Mouse (Mus musculus): ENCODE results near the gene Stim1. TPM values are rescaled to one million over a fixed set of nuclear protein-coding genes. Genes with fewer than 3 reads are reported as not detected.

Stim1 gene
- polyA plus RNA-seq, 1 experiment from 2014 or later = 11.6 TPM

DNA sequence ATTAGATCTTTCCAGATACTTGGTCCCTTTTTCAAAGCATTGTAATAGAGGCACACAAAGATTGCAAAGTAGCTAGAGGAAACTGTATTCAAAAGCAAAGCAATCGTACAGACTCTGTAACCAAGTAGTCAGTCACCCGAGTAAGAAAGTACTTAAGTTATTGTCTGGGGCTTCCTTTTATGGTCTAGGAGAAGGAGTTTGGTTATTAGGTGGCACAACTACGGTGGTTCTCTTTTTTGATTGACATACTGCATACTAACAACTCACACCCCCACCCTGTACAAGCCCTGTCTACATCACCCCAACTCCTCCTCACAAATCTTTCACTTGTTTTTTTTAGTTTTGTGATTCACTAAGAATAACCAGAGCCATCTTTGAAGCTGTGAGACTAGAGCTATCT lies 79.7 kb downstream of the Stim1 start:
- WGBS = 42% methylated on average over 3 of the region's 3 CpGs
- H3K9ac ChIP-seq = no peak overlapping the region
- H3K27me3 ChIP-seq = no peaks in the 10 kb centered on the region

DNA sequence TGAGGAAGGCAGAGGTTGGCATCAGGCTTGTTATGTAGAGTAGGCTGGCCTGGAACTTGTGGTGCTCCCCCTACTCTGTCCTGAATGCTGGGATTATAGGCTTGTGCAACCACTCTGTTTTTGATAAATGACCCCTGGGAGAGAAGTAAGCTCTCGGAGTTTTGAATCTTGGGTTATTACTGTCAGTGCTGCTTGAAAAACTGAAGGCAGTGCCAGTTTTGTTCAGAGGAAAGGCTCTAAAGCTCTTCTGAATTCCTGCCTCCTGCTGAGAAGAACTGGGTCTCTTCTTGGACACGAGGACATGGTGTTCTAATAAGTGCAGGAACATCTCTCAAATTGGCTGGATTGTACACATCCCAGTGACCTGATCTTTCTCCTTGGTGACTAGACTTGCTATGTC lies 81.1 kb downstream of the Stim1 start:
- H3K4me3 ChIP-seq = no peak overlapping the region
- no peaks in the 10 kb centered on the region for H3K9me3 ChIP-seq
- no peaks in the 10 kb centered on the region for H3K27me3 ChIP-seq
- no peaks in the 10 kb centered on the region for H3K4me1 ChIP-seq (replicated peaks)
- WGBS = 65% methylated on average over 2 of the region's 2 CpGs
- H3K9ac ChIP-seq = no peak overlapping the region
- H3K27ac ChIP-seq (replicated peaks) = no peak overlapping the region
- H3K4me2 ChIP-seq = no peak overlapping the region
- no peak for ATAC-seq (ENCODE audit: low read depth)
- H3K36me3 ChIP-seq = no peaks in the 10 kb centered on the region

More for the DNA sequence above, 79.7 kb downstream of the Stim1 start:
- Histone ChIP-seq H3K9me3 (no peaks in the 10 kb centered on the region), H3K4me2 (no peak overlapping the region), H3K4me3 (no peak overlapping the region), H3K27ac (replicated peaks) (no peak overlapping the region), H3K36me3 (no peaks in the 10 kb centered on the region), H3K4me1 (replicated peaks) (no peaks in the 10 kb centered on the region)
- ATAC-seq (ENCODE audit: low read depth) = no peak

DNA sequence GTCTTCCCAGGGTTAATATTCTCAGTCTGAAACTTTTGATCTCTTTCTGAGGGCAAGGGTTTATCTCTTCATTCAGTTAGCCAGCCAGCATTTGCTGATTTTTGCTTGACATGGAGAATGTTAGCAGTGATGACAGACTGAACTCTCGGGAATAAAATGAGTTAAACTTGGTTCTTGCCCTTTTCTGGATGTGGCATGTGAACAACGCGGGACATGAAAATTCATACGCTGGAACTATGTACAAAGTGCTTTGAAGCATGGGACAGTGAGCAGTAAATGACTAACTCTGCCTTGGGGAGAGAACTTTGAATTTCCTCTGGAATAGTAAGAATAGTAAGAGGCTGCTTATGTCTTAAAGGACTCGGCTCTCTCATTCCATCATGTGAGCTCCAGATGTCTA lies 81.6 kb downstream of the Stim1 start:
- ATAC-seq (ENCODE audit: low read depth) = no peak
- H3K4me1 ChIP-seq (replicated peaks) = no peaks in the 10 kb centered on the region
- 91% methylated on average over 5 of the region's 5 CpGs for WGBS

DNA sequence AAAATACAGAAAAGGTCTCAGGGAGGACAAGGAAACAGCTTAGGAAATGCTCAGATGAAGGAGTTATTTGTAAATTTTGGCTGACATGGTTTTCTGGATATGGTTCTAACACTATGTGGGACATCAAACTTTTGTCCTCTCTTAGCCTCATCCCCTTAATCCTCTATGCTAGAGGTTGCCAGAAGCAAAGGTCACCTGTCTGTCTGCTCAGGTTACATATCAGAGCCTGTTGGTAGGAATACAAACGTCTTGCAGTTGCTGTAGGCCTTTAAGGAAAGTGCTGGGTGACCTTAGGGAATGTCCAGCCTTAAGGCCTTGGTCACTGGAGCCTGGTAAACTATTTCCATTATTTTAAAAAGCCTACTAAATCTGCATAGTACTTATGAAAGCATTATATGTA lies 85.8 kb downstream of the Stim1 start:
- no peak overlapping the region for H3K4me2 ChIP-seq
- H3K9ac ChIP-seq = no peak overlapping the region
- H3K27ac ChIP-seq (replicated peaks) = no peak overlapping the region
- no peak overlapping the region for H3K4me3 ChIP-seq
- no peaks in the 10 kb centered on the region for H3K4me1 ChIP-seq (replicated peaks)
- no peaks in the 10 kb centered on the region for H3K9me3 ChIP-seq
- no peak for ATAC-seq (ENCODE audit: low read depth)
- no peaks in the 10 kb centered on the region for H3K27me3 ChIP-seq
- no peaks in the 10 kb centered on the region for H3K36me3 ChIP-seq
- 51% methylated on average over 1 of the region's 1 CpGs for WGBS

More for the DNA sequence above, 81.6 kb downstream of the Stim1 start:
- Histone ChIP-seq H3K9me3 (no peaks in the 10 kb centered on the region), H3K36me3 (no peaks in the 10 kb centered on the region), H3K27me3 (no peaks in the 10 kb centered on the region), H3K4me3 (no peak overlapping the region), H3K27ac (replicated peaks) (no peak overlapping the region), H3K9ac (no peak overlapping the region), H3K4me2 (no peak overlapping the region)

DNA sequence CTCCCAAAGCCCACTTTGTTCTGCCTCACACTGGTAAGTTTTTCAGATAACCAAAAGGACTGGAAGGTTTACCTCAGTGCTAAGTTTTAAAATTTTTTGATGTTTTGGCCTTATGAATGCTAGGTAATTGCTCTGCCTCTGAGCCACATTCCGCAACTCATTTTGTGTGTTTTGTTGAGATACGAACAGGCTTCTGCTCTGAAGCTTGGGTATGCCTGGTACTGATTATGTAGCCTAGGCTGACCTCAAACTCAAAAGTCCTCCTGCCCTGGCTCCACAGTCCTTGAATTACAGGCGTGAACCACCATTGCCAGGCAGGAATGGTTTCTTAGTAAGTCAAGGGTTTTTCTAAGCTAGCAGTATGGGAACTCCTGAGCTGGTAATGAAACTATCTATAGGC lies 90.5 kb downstream of the Stim1 start:
- Histone ChIP-seq H3K4me2 (no peak overlapping the region), H3K4me3 (no peak overlapping the region), H3K36me3 (no peaks in the 10 kb centered on the region), H3K4me1 (replicated peaks) (no peaks in the 10 kb centered on the region), H3K27ac (replicated peaks) (no peak overlapping the region), H3K9me3 (no peaks in the 10 kb centered on the region), H3K27me3 (no peaks in the 10 kb centered on the region), H3K9ac (no peak overlapping the region)
- ATAC-seq (ENCODE audit: low read depth) = no peak
- 90% methylated on average over 3 of the region's 3 CpGs for WGBS

DNA sequence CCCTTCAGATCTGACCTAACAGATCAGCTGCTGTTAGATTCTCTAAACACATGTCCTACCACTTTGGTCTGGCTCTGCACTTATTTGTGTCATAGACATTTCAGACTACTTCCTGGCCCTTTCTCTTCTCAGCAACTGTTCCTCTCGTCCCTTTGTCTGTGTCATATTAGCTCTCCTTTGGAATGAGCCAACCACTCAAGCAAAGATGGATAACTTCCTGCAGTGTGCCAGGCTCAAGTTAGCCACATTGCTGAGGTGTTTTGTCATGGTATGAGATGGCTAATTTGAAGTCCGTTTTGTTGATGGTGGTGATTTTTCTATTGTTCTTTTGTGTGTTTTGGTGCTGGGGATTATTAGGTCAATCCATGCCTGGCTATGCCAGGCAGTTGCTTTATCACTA lies 93.7 kb downstream of the Stim1 start:
- ATAC-seq (ENCODE audit: low read depth) = no peak
- WGBS = 57% methylated on average over 2 of the region's 2 CpGs
- H3K27ac ChIP-seq (replicated peaks) = no peak overlapping the region

DNA sequence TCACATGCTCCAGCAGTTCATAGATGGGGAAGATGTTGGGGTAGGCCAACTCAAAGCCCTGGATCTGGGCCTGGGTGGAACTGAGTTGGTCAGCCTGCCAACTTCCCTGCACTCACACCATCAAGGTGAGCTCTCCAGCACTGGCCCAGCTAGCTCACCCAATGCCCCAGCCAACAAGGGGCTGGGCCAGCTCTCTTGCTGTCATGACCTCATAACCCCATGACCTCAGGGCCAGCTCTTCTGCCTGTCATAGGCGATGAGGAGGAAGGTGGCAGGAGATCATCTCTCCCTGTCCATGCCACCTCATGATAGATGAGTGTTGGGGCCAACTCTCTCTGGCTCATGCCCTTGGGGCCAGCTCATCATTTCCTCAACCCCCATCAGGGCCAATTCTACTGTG lies 96.2 kb downstream of the Stim1 start:
- no peak overlapping the region for H3K4me3 ChIP-seq
- H3K9me3 ChIP-seq = no peaks in the 10 kb centered on the region
- H3K4me2 ChIP-seq = no peak overlapping the region
- H3K4me1 ChIP-seq (replicated peaks) = no peaks in the 10 kb centered on the region
- H3K27ac ChIP-seq (replicated peaks) = no peak overlapping the region
- no peak overlapping the region for H3K9ac ChIP-seq
- ATAC-seq (ENCODE audit: low read depth) = no peak
- no peaks in the 10 kb centered on the region for H3K27me3 ChIP-seq
- WGBS = 94% methylated on average over 1 of the region's 1 CpGs
- H3K36me3 ChIP-seq = no peaks in the 10 kb centered on the region

More for the DNA sequence above, 93.7 kb downstream of the Stim1 start:
- Histone ChIP-seq H3K4me2 (no peak overlapping the region), H3K4me1 (replicated peaks) (no peaks in the 10 kb centered on the region), H3K9me3 (no peaks in the 10 kb centered on the region), H3K4me3 (no peak overlapping the region), H3K9ac (no peak overlapping the region), H3K36me3 (no peaks in the 10 kb centered on the region), H3K27me3 (no peaks in the 10 kb centered on the region)

DNA sequence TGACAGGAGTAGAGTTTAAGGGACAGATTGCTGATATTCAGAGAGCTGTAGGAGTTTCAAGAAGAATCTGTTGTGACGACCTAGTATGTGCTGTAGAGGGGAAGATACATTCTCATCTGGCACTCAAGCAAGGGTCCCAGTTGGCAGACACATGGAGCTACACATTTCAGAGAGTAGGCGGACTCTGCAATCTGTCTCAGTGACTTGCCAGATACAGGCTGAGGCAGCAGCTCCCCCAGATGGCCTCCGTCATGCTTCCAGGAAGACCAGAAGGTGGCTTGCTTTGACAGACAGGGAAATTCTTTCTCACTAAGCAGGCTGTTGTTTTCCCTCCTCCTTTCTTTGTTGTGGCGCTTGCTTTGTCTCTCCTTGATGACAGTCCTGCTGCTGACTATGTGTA lies 102.1 kb downstream of the Stim1 start:
- Histone ChIP-seq H3K4me1 (replicated peaks) (no peaks in the 10 kb centered on the region), H3K27me3 (no peaks in the 10 kb centered on the region), H3K4me3 (no peak overlapping the region), H3K36me3 (no peaks in the 10 kb centered on the region), H3K4me2 (no peak overlapping the region), H3K9me3 (peaks cover 3% of the 10 kb centered on the region; the same call in 1 of the 2 replicates), H3K27ac (replicated peaks) (no peak overlapping the region), H3K9ac (no peak overlapping the region)
- WGBS = 43% methylated on average over 4 of the region's 4 CpGs
- no peak for ATAC-seq (ENCODE audit: low read depth)

DNA sequence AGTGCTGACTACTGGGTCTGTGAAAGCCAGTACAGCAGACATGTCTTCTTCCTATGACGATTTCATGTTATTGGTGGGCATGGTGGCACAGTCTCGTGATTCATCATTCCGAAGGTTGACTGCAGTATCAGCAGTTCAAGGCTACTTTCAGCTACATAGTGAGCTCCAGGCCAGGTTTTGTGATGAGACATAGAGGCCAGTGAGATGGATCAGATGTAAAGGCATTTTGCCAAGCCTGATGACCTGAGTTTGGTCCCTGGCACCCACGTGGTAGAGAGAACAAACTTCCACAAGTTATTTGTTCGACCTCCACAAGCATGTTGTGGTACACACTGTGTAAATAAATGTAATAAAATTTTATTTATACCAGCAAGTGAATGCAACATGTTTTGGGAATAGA lies 102.9 kb downstream of the Stim1 start:
- WGBS = 93% methylated on average over 5 of the region's 5 CpGs
- no peak overlapping the region for H3K4me3 ChIP-seq
- no peak overlapping the region for H3K27ac ChIP-seq (replicated peaks)
- no peaks in the 10 kb centered on the region for H3K36me3 ChIP-seq
- H3K4me1 ChIP-seq (replicated peaks) = no peaks in the 10 kb centered on the region
- H3K27me3 ChIP-seq = no peaks in the 10 kb centered on the region
- ATAC-seq (ENCODE audit: low read depth) = no peak
- H3K9ac ChIP-seq = no peak overlapping the region
- H3K4me2 ChIP-seq = no peak overlapping the region
- peaks cover 3% of the 10 kb centered on the region; the same call in 1 of the 2 replicates for H3K9me3 ChIP-seq

DNA sequence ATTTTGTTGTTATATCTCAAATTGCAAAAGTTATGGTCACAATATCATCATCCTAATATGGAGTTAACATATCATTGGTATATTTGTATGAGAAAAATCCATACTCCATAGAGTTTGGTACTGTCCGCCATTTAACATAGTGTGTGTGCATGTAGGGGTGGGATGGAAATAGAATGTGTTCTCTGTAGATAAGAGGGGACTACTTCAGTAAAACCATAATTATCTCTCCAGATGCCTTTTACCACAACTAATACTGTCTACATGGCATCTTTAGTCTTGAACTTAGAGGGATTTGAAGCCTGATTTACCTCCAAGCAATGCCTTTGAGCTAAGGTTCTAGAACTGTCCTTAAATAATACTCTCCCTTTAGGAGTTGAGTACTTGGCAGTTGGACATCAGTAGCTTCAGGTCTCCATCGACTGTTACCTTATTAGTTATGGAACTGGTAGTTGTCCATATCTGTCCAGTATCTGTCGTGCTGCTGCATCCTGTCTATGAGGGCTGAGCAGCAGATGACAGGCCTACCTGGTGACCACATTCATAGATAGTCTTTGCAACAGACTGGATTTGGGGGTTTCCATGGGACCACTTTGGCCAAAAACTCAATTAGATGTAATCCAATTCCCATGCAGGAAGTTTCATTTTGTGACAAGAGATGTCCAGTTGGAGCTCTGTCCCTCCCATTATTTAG lies 105.9 kb downstream of the Stim1 start:
- H3K9ac ChIP-seq = no peak overlapping the region
- peaks cover 3% of the 10 kb centered on the region; the same call in 1 of the 2 replicates for H3K9me3 ChIP-seq
- no peaks in the 10 kb centered on the region for H3K4me1 ChIP-seq (replicated peaks)
- no peak for ATAC-seq (ENCODE audit: low read depth)
- no peak overlapping the region for H3K4me3 ChIP-seq
- H3K36me3 ChIP-seq = no peaks in the 10 kb centered on the region
- no peaks in the 10 kb centered on the region for H3K27me3 ChIP-seq
- no peak overlapping the region for H3K27ac ChIP-seq (replicated peaks)
- 85% methylated on average over 3 of the region's 3 CpGs for WGBS
- H3K4me2 ChIP-seq = no peak overlapping the region

DNA sequence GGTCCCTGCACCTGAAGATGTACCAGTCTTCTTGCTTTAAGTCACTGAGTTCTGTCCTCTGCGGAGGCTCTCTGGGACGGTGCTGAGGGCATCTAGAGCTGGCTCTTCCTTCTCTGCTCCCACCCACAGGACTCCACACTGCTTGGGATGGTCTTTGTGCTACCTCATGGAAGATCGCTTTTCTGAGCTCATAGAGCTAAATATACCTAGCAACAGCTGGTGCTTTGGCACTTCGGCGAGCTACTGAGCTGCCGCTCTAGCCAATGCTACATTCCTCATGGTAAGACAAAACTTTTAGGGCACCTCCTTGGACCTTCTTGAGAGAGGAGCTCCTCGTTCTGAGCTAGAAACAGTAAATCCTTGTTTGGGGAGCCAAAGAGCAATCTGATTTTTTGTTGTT lies 115.6 kb downstream of the Stim1 start:
- Histone ChIP-seq H3K4me3 (no peak overlapping the region), H3K4me2 (no peak overlapping the region), H3K27ac (replicated peaks) (no peak overlapping the region), H3K4me1 (replicated peaks) (no peaks in the 10 kb centered on the region), H3K9ac (no peak overlapping the region), H3K9me3 (no peaks in the 10 kb centered on the region), H3K27me3 (no peaks in the 10 kb centered on the region), H3K36me3 (no peaks in the 10 kb centered on the region)
- ATAC-seq (ENCODE audit: low read depth) = no peak
- 87% methylated on average over 7 of the region's 7 CpGs for WGBS

DNA sequence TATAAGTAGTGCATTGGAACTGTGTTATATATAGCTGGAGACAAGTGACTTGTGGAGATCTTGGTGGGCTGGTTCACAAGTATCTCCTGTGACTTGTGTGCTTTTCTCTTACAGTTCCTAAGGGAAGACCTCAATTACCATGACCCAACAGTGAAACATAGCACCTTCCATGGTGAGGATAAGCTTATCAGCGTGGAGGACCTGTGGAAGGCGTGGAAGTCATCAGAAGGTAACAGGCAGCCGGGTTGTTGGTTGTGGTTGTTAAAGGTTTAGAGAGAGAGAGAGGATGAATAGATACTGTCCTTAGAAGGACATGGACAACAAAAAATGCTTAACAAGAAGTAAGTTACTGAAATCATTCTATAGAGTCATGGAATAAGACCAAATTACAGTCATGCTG lies 118.4 kb downstream of the Stim1 start:
- H3K27ac ChIP-seq (replicated peaks) = no peak overlapping the region
- no peak overlapping the region for H3K9ac ChIP-seq
- H3K36me3 ChIP-seq = no peaks in the 10 kb centered on the region
- H3K4me3 ChIP-seq = no peak overlapping the region
- 94% methylated on average over 3 of the region's 3 CpGs for WGBS
- no peak for ATAC-seq (ENCODE audit: low read depth)
- H3K4me1 ChIP-seq (replicated peaks) = no peaks in the 10 kb centered on the region
- H3K4me2 ChIP-seq = no peak overlapping the region
- H3K9me3 ChIP-seq = no peaks in the 10 kb centered on the region
- no peaks in the 10 kb centered on the region for H3K27me3 ChIP-seq

DNA sequence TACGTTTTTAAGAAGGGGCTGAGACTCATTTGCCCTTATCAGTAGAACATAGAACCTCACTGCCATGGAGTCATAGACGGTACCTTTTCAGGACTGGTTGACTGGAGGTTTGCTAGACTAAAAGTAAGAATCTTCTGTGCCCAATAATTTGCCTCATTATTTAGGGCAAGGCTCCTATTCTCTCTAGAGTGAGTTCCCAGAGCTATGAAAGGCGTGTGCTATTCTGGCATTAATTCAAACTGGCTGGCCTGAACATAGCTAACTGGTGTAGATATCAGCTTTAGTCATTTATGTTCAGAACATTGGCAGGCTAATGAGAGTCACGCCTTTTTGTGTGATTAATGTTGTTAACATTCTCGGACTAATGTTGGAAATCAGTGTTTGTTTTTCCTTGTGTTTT lies 121.5 kb downstream of the Stim1 start:
- H3K9ac ChIP-seq = no peak overlapping the region
- ATAC-seq (ENCODE audit: low read depth) = no peak
- H3K4me1 ChIP-seq (replicated peaks) = no peaks in the 10 kb centered on the region
- 75% methylated on average over 5 of the region's 5 CpGs for WGBS
- H3K27me3 ChIP-seq = no peaks in the 10 kb centered on the region
- H3K27ac ChIP-seq (replicated peaks) = no peak overlapping the region
- no peak overlapping the region for H3K4me3 ChIP-seq
- no peaks in the 10 kb centered on the region for H3K36me3 ChIP-seq
- H3K4me2 ChIP-seq = no peak overlapping the region
- H3K9me3 ChIP-seq = no peaks in the 10 kb centered on the region

Data from neural tube, embryonic 13.5 days (tissue).